Mouse (Mus musculus): ENCODE measurements around the gene Nat14. TPM values are rescaled to one million over a fixed set of nuclear protein-coding genes. Genes with fewer than 3 reads are reported as not detected.

Gene Nat14
- polyA plus RNA-seq, 1 experiment, result 2.2 TPM

GRCm38 (mm10) chr7:4972321-4973047 lies 50.7 kb downstream of the Nat14 start:
- no peak overlapping the region for H3K27ac ChIP-seq (ENCODE audit: insufficient read depth, low read length)
- H3K9ac ChIP-seq (ENCODE audit: low read depth, poor library complexity, severe bottlenecking), result no peak overlapping the region
- no peak for TF ChIP-seq POLR2A (IDR thresholded peaks at IDR 0.05; ENCODE audit: insufficient read depth, low read length)
- TF ChIP-seq CTCF (IDR thresholded peaks at IDR 0.05; ENCODE audit: low read depth, low read length), result no peak
- no peak for TF ChIP-seq EP300 (IDR thresholded peaks at IDR 0.05; ENCODE audit: insufficient read depth, low read depth, low read length)

More at GRCm38 (mm10) chr7:4972321-4973047, 50.7 kb downstream of the Nat14 start:
- Histone ChIP-seq H3K9me3 (replicated peaks; ENCODE audit: control insufficient read depth, insufficient read depth, low read length, poor library complexity, severe bottlenecking) (no peaks in the 10 kb centered on the region), H3K36me3 (ENCODE audit: control insufficient read depth, insufficient read depth, low read length, poor library complexity, severe bottlenecking) (no peaks in the 10 kb centered on the region), H3K4me3 (ENCODE audit: low read depth, low read length) (no peak overlapping the region), H3K4me1 (ENCODE audit: control insufficient read depth, insufficient read depth, low read length) (no peaks in the 10 kb centered on the region), H3K27me3 (ENCODE audit: control insufficient read depth, insufficient read depth, low read length, poor library complexity, severe bottlenecking) (no peaks in the 10 kb centered on the region)

Other genes starting within 250 kb of the Nat14 start
- 51.8 and 63.3 TPM in 2 replicates for gene Hspbp1, start 237.0 kb upstream of the Nat14 start, polyA plus RNA-seq (2011; ENCODE audit: insufficient read depth, insufficient read length, low read depth, missing spikeins)
- 10.9 TPM in 2 replicates for gene Brsk1, start 231.4 kb upstream of the Nat14 start, polyA plus RNA-seq (2011; ENCODE audit: insufficient read depth, insufficient read length, low read depth, missing spikeins)
- not detected in 2 replicates for gene Tmem150b, start 196.8 kb upstream of the Nat14 start, polyA plus RNA-seq (2011; ENCODE audit: insufficient read depth, insufficient read length, low read depth, missing spikeins)
- 69.0 and 72.3 TPM in 2 replicates for gene Kmt5c, start 181.9 kb upstream of the Nat14 start, polyA plus RNA-seq (2011; ENCODE audit: insufficient read depth, insufficient read length, low read depth, missing spikeins)
- gene Cox6b2, start 168.9 kb upstream of the Nat14 start, polyA plus RNA-seq (2011; ENCODE audit: insufficient read depth, insufficient read length, low read depth, missing spikeins), result 319 and 368 TPM in 2 replicates
- not detected in 2 replicates for gene Fam71e2, start 150.7 kb upstream of the Nat14 start, polyA plus RNA-seq (2011; ENCODE audit: insufficient read depth, insufficient read length, low read depth, missing spikeins)
- 1.4 and 1.9 TPM in 2 replicates for gene Il11, start 139.2 kb upstream of the Nat14 start, polyA plus RNA-seq (2011; ENCODE audit: insufficient read depth, insufficient read length, low read depth, missing spikeins)
- gene Tmem190, start 139.1 kb upstream of the Nat14 start, polyA plus RNA-seq (2011; ENCODE audit: insufficient read depth, insufficient read length, low read depth, missing spikeins), result not detected in 2 replicates
- gene Tmem238, start 132.4 kb upstream of the Nat14 start, polyA plus RNA-seq (2011; ENCODE audit: insufficient read depth, insufficient read length, low read depth, missing spikeins), result 2.6 and 6.8 TPM in 2 replicates
- 969 and 977 TPM in 2 replicates for gene Rpl28, start 129.2 kb upstream of the Nat14 start, polyA plus RNA-seq (2011; ENCODE audit: insufficient read depth, insufficient read length, low read depth, missing spikeins)
- 474 and 498 TPM in 2 replicates for gene Ube2s, start 109.4 kb upstream of the Nat14 start, polyA plus RNA-seq (2011; ENCODE audit: insufficient read depth, insufficient read length, low read depth, missing spikeins)
- gene Shisa7, start 77.3 kb upstream of the Nat14 start, polyA plus RNA-seq (2011; ENCODE audit: insufficient read depth, insufficient read length, low read depth, missing spikeins), result 3.8 and 5.3 TPM in 2 replicates
- 3.8 and 4.2 TPM in 2 replicates for gene Isoc2b, start 51.8 kb upstream of the Nat14 start, polyA plus RNA-seq (2011; ENCODE audit: insufficient read depth, insufficient read length, low read depth, missing spikeins)
- 3.3 and 4.3 TPM in 2 replicates for gene Isoc2a, start 44.9 kb upstream of the Nat14 start, polyA plus RNA-seq (2011; ENCODE audit: insufficient read depth, insufficient read length, low read depth, missing spikeins)
- 1.1 TPM in 2 replicates for gene Gm36210, start 15.5 kb upstream of the Nat14 start, polyA plus RNA-seq (2011; ENCODE audit: insufficient read depth, insufficient read length, low read depth, missing spikeins)
- gene Zfp628, start 6.8 kb upstream of the Nat14 start, polyA plus RNA-seq (2011; ENCODE audit: insufficient read depth, insufficient read length, low read depth, missing spikeins), result 5.0 and 5.4 TPM in 2 replicates
- 1.5 and 2.0 TPM in 2 replicates for gene Ssc5d, start 3.8 kb downstream of the Nat14 start, polyA plus RNA-seq (2011; ENCODE audit: insufficient read depth, insufficient read length, low read depth, missing spikeins)
- gene Sbk2, start 42.4 kb downstream of the Nat14 start, polyA plus RNA-seq (2011; ENCODE audit: insufficient read depth, insufficient read length, low read depth, missing spikeins), result 0.48 and 1.0 TPM in 2 replicates
- 0.25 and 0.55 TPM in 2 replicates for gene Sbk3, start 49.1 kb downstream of the Nat14 start, polyA plus RNA-seq (2011; ENCODE audit: insufficient read depth, insufficient read length, low read depth, missing spikeins)
- gene Zfp579, start 74.1 kb downstream of the Nat14 start, polyA plus RNA-seq (2011; ENCODE audit: insufficient read depth, insufficient read length, low read depth, missing spikeins), result 7.6 and 10.9 TPM in 2 replicates
- gene Zfp524, start 92.4 kb downstream of the Nat14 start, polyA plus RNA-seq (2011; ENCODE audit: insufficient read depth, insufficient read length, low read depth, missing spikeins), result 2.5 and 4.7 TPM in 2 replicates
- 43.2 and 57.0 TPM in 2 replicates for gene Fiz1, start 92.7 kb downstream of the Nat14 start, polyA plus RNA-seq (2011; ENCODE audit: insufficient read depth, insufficient read length, low read depth, missing spikeins)
- gene Gm44973, start 93.5 kb downstream of the Nat14 start, polyA plus RNA-seq (2011; ENCODE audit: insufficient read depth, insufficient read length, low read depth, missing spikeins), result not detected in 2 replicates
- 23.0 and 24.7 TPM in 2 replicates for gene Zfp865, start 98.3 kb downstream of the Nat14 start, polyA plus RNA-seq (2011; ENCODE audit: insufficient read depth, insufficient read length, low read depth, missing spikeins)
- gene Ccdc106, start 98.5 kb downstream of the Nat14 start, polyA plus RNA-seq (2011; ENCODE audit: insufficient read depth, insufficient read length, low read depth, missing spikeins), result 5.6 and 5.7 TPM in 2 replicates
- gene 4632433K11Rik, start 112.1 kb downstream of the Nat14 start, polyA plus RNA-seq (2011; ENCODE audit: insufficient read depth, insufficient read length, low read depth, missing spikeins), result 1.9 TPM in 1 of 2 replicates, not detected in the other
- 0.30 TPM in 1 of 2 replicates, not detected in the other for gene Zfp784, start 116.4 kb downstream of the Nat14 start, polyA plus RNA-seq (2011; ENCODE audit: insufficient read depth, insufficient read length, low read depth, missing spikeins)
- 14.0 and 16.0 TPM in 2 replicates for gene Zfp580, start 129.5 kb downstream of the Nat14 start, polyA plus RNA-seq (2011; ENCODE audit: insufficient read depth, insufficient read length, low read depth, missing spikeins)
- 236 and 262 TPM in 2 replicates for gene U2af2, start 140.1 kb downstream of the Nat14 start, polyA plus RNA-seq (2011; ENCODE audit: insufficient read depth, insufficient read length, low read depth, missing spikeins)
- 68.8 and 69.1 TPM in 2 replicates for gene Epn1, start 158.2 kb downstream of the Nat14 start, polyA plus RNA-seq (2011; ENCODE audit: insufficient read depth, insufficient read length, low read depth, missing spikeins)
- not detected in 2 replicates for gene Rfpl4, start 194.9 kb downstream of the Nat14 start, polyA plus RNA-seq (2011; ENCODE audit: insufficient read depth, insufficient read length, low read depth, missing spikeins)
- 0.90 and 1.3 TPM in 2 replicates for gene Rasl2-9, start 203.9 kb downstream of the Nat14 start, polyA plus RNA-seq (2011; ENCODE audit: insufficient read depth, insufficient read length, low read depth, missing spikeins)
- 0.06 TPM in 2 replicates for gene Vmn1r55, start 227.6 kb downstream of the Nat14 start, polyA plus RNA-seq (2011; ENCODE audit: insufficient read depth, insufficient read length, low read depth, missing spikeins)

All from ES-Bruce4 (cell line).